Mouse (Mus musculus): ENCODE measurements around the gene 4931428F04Rik.
A peak's percentile ranks its signal among the peaks of the same experiment; 100 is the strongest.
"Not testable (repeated sequence)": the region's sequence is repeated elsewhere in the genome, so short reads cannot be mapped to it uniquely, and the experiment has no call there.

Gene 4931428F04Rik

GRCm38 (mm10) chr8:105259721-105260320, 29.8 kb downstream of the 4931428F04Rik start:
- DNase-seq, result peak; percentile 79 to 85

GRCm38 (mm10) chr8:105258911-105259720, 30.5 kb downstream of the 4931428F04Rik start:
- DNase-seq, result peak; percentile 41 to 47

DNA sequence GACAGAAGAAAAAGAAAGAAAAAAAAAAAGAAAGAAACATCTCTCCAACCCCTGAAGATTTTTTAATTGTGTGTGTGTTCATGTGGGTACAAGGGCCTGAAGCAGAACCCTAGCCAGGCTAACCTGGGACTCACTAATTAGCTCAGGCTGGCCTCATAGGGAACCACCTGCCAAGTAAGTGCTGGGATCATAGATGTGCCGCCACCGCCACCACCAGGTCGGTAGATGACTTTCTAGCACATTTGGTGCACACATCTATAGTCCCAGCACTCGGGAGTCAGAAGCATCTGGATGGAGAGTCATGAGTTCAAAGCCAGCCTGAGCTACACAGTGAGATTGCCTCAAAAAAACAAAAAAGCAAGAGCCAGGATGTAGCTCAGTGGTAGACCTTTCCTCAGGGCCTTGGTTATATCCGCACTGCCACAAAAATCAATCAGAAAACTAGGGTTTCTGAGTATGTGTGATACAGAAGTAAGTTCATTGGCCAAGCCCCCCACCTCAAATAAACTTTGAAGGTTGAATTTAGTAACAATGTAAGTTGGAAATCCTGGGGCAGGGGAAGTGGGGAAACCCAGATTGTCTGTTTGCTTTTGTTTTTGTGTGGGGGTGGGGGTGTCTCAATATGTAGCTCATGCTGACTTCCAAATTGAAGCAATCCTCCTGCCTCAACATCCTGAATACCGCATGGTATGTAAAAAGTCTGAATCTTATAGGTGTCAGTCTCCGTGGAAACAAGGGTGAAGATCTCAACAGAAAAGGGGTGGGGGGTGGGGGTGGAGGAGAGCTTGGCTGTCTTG, 32.1 kb downstream of the 4931428F04Rik start:
- DNase-seq, result no peak

DNA sequence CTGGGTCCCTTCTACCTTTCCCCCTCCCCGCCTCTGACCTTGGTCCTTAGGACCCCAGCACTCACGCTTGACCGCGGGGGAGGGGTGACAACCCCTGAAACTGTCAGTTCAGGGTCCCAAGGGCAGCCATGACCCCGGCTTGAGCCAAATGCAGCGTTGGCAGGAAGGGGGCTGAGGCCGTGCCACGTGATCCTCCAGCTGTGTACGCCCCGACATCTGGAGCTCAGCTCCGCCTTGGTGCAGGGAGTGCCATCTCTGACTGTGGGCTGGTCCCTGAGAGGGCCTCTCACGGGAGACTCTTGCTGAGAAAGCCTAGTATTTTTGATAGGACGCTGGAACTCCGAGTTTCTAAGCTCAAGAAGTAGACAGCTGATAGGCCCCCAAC, 34.7 kb downstream of the 4931428F04Rik start, which contains the start of gene B3gnt9:
Gene B3gnt9 (minus strand): TSS at position 188 of the 385 bp plus-strand sequence.
- peak in 1 of 2 experiments; percentile 32 for DNase-seq

GRCm38 (mm10) chr8:105254152-105254965, 35.3 kb downstream of the 4931428F04Rik start:
- DNase-seq, result peak; percentile 91 to 95

GRCm38 (mm10) chr8:105253766-105254151, 35.9 kb downstream of the 4931428F04Rik start:
- no peak for DNase-seq

DNA sequence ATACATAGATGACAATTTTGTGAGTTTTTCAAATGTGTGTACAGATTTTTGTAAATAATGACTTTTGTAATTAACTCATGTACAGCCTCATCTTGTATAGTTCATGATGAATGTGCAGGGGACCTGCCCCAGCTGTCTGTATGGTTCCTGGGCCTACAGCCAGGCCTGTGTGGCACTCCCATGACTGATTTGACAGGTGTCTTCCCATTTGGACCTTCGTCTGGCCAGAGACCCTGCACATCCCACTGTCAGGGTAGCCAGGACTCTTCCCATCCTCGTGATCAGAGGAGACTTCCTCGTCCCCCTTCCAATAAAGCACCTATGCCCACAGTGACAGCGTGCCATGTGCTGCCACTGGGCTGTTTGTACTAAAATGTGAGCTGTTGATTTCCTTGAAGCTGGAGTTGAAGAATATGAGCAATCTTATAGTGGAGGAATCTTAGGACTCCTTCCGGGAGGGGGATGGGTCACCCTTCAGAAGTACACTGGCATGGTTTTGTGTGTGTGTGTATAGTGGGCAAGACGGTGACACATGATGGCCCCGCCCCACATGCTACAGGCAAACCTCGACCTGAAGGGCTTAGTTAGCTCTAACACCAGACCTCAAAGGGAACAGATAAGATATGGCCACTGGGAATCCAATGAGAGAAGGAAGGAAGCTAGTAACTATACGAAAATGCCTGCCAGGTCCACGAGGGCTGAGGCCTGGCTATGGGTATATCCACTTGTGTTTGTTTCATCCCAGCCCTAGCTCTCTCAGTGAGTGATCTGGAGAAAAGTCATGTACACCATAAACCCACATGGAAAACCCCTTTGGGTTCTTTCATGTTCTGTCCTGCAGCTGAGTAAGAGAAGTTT, 36.8 kb downstream of the 4931428F04Rik start:
- DNase-seq, result no peak

DNA sequence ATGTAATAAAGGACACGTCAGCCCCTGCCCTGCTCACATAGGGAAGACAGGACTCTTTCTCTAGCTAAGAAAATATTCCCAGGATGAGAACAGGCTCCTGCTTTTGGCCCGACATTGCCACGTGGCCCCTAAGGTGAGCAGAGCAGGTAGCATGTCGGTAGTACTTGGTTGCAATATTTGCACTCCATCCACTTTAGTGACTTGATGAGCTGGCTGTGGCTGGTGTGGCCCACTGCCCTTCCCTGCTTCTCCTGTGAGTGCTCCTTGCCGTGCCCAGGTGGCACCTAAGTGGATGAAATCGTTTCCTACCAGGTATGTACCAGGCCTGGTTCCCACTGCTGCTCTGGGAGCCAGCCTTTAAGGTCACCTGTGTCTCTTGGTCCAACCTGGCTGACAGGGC, 37.7 kb downstream of the 4931428F04Rik start:
- DNase-seq, result no peak

GRCm38 (mm10) chr8:105241016-105241415, 48.6 kb downstream of the 4931428F04Rik start:
- no peak for DNase-seq

GRCm38 (mm10) chr8:105237442-105238142, 52.1 kb downstream of the 4931428F04Rik start:
- DNase-seq, result no peak

DNA sequence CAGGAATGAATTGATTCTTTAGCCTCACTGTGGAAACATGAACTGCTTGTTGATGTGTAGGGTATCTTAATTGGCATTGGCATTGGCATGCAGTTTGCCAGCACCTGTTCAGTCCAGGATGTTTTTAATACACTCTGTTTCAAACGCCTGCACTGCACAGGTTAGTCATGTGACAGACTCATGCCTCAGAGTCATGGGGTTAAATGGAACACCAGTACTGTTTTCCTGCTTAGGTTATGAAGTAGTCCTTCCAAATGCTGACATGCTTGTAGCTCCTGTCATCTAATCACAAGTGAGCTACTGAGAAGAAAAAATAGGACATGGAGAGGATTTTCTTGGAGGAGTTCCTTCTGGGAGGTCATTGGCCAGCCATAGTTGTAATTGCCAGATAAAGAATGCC, 54.5 kb downstream of the 4931428F04Rik start:
- DNase-seq, result no peak

DNA sequence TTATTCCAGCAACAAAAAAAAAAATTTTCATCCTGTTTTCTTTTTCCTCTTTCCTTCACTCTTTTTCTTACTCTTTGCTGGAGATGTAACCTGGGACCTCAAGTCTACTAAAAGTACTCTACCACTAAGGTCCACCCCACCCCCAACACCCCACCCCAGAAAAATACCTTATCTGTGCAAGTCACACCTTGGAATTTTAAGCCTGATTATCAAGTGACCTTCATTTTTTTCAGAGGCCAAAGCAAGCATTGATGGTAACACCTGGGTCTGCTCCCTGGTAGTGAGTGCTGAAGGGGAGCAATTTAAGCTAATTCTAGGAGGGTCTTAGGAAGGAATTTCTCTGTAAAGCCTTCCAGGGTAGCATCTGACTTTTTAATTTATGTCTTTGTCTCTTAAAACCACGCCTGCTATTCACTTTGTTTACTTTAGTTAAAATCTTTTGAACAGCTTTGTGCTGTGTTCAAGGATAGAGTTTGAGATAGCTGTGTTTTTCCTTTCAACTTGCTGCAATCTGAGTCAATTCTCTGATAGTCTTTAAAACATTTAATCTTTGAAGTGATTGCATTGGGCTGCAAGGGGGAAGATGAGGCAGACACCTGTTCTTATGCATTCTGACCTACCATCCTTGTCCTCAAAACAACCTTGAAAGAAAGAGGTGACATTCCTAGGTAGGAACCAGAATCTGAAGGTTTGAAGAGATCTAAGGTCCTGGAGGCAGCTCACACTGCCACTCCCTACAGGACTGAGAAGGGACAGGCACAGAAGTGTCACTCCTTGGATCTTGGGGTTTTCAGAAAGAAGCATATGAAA, 56.3 kb downstream of the 4931428F04Rik start:
- no peak for DNase-seq

- not testable (repeated sequence) for DNase-seq
Observed at GRCm38 (mm10) chr8:105232321-105232693, 57.4 kb downstream of the 4931428F04Rik start.

DNA sequence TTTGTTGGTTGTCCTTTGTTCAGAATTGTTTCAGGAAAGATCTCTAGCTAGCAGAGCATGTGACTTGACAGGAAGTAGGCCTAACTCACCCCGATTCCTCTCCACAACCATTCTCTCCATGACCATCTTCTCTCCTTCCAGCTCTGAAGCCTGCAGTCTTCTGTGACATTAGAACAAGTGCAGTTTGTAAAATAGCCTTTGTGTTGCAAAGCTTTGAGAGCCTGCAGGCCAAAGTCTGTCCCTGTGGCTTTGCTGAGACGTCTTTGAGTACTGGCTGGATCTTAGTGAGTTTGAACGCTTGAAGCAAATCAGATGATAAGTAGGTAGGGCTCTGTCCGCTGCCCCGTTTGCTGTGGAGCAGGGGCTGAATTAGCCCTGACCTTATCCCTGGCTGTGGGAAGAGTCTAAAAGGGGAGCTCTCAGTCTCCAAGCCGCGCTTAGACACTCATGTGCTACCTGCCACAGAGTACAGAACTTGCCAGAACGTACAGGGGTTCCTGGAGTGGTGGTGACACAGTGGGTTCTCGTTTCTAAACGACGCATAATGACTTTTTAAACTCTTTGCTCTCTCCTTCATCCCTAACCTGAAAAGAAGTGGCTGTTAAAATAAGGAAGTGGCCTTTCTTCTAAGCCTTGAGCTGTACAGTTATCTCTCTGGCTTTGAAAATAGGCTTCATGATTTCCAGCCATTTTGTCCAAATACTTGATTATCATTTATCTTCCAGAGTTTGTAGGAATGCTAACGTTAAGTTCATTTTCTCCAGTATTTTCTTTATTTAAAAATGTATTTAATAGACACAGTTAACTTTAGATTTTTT, 58.0 kb downstream of the 4931428F04Rik start:
- DNase-seq, result no peak

Measured in cerebellum, postnatal 14 days (tissue).